Mouse (Mus musculus): ENCODE data around the gene Actn4.

Gene Actn4

GRCm38 (mm10) chr7:28960354-28961046 is 1.6 kb downstream of the Actn4 start:
- Histone ChIP-seq H3K36me3 (ENCODE audit: control insufficient read depth, insufficient read depth, low read length, poor library complexity, severe bottlenecking) (no peaks in the 10 kb centered on the region), H3K27me3 (ENCODE audit: control insufficient read depth, insufficient read depth, low read length, poor library complexity, severe bottlenecking) (no peaks in the 10 kb centered on the region)
- no peak for DNase-seq (ENCODE audit: low read depth, low spot score)

- Histone ChIP-seq H3K36me3 (ENCODE audit: control insufficient read depth, insufficient read depth, low read length, poor library complexity, severe bottlenecking) (no peaks in the 10 kb centered on the region; the same call in 1 of the 2 replicates), H3K27me3 (ENCODE audit: control insufficient read depth, insufficient read depth, low read length, poor library complexity, severe bottlenecking) (no peaks in the 10 kb centered on the region)
- no peak for DNase-seq (ENCODE audit: low read depth, low spot score)
Observed at GRCm38 (mm10) chr7:28959505-28960045, 2.6 kb downstream of the Actn4 start.

GRCm38 (mm10) chr7:28958770-28959169 is 3.4 kb downstream of the Actn4 start:
- no peaks in the 10 kb centered on the region for H3K27me3 ChIP-seq (ENCODE audit: control insufficient read depth, insufficient read depth, low read length, poor library complexity, severe bottlenecking)
- DNase-seq (ENCODE audit: low read depth, low spot score) = no peak
- H3K36me3 ChIP-seq (ENCODE audit: control insufficient read depth, insufficient read depth, low read length, poor library complexity, severe bottlenecking) = no peaks in the 10 kb centered on the region; the same call in 1 of the 2 replicates

- no peaks in the 10 kb centered on the region for H3K27me3 ChIP-seq (ENCODE audit: control insufficient read depth, insufficient read depth, low read length, poor library complexity, severe bottlenecking)
Observed at GRCm38 (mm10) chr7:28957997-28958725, 4.0 kb downstream of the Actn4 start.

GRCm38 (mm10) chr7:28957286-28957685 is 4.9 kb downstream of the Actn4 start:
- DNase-seq (ENCODE audit: low read depth, low spot score) = no peak
- no peaks in the 10 kb centered on the region for H3K27me3 ChIP-seq (ENCODE audit: control insufficient read depth, insufficient read depth, low read length, poor library complexity, severe bottlenecking)
- H3K36me3 ChIP-seq (ENCODE audit: control insufficient read depth, insufficient read depth, low read length, poor library complexity, severe bottlenecking) = no peaks in the 10 kb centered on the region; the same call in 1 of the 2 replicates

More at GRCm38 (mm10) chr7:28957997-28958725, 4.0 kb downstream of the Actn4 start:
- DNase-seq (ENCODE audit: low read depth, low spot score) = no peak
- H3K36me3 ChIP-seq (ENCODE audit: control insufficient read depth, insufficient read depth, low read length, poor library complexity, severe bottlenecking) = no peaks in the 10 kb centered on the region; the same call in 1 of the 2 replicates

- H3K27me3 ChIP-seq (ENCODE audit: control insufficient read depth, insufficient read depth, low read length, poor library complexity, severe bottlenecking) = no peaks in the 10 kb centered on the region
- H3K36me3 ChIP-seq (ENCODE audit: control insufficient read depth, insufficient read depth, low read length, poor library complexity, severe bottlenecking) = no peaks in the 10 kb centered on the region; the same call in 1 of the 2 replicates
- no peak for DNase-seq (ENCODE audit: low read depth, low spot score)
Observed at GRCm38 (mm10) chr7:28956270-28956669, 5.9 kb downstream of the Actn4 start.

- H3K36me3 ChIP-seq (ENCODE audit: control insufficient read depth, insufficient read depth, low read length, poor library complexity, severe bottlenecking) = no peaks in the 10 kb centered on the region; the same call in 1 of the 2 replicates
- DNase-seq (ENCODE audit: low read depth, low spot score) = no peak
- H3K27me3 ChIP-seq (ENCODE audit: control insufficient read depth, insufficient read depth, low read length, poor library complexity, severe bottlenecking) = no peaks in the 10 kb centered on the region
Observed at GRCm38 (mm10) chr7:28955295-28955897, 6.7 kb downstream of the Actn4 start.

GRCm38 (mm10) chr7:28954773-28955172 is 7.4 kb downstream of the Actn4 start:
- no peak for DNase-seq (ENCODE audit: low read depth, low spot score)
- Histone ChIP-seq H3K27me3 (ENCODE audit: control insufficient read depth, insufficient read depth, low read length, poor library complexity, severe bottlenecking) (no peaks in the 10 kb centered on the region), H3K36me3 (ENCODE audit: control insufficient read depth, insufficient read depth, low read length, poor library complexity, severe bottlenecking) (no peaks in the 10 kb centered on the region; the same call in 1 of the 2 replicates)

- H3K27me3 ChIP-seq (ENCODE audit: control insufficient read depth, insufficient read depth, low read length, poor library complexity, severe bottlenecking) = no peaks in the 10 kb centered on the region
- no peaks in the 10 kb centered on the region; the same call in 1 of the 2 replicates for H3K36me3 ChIP-seq (ENCODE audit: control insufficient read depth, insufficient read depth, low read length, poor library complexity, severe bottlenecking)
- no peak for DNase-seq (ENCODE audit: low read depth, low spot score)
Observed at GRCm38 (mm10) chr7:28953476-28954376, 8.4 kb downstream of the Actn4 start.

GRCm38 (mm10) chr7:28952786-28953185 is 9.4 kb downstream of the Actn4 start:
- no peaks in the 10 kb centered on the region for H3K27me3 ChIP-seq (ENCODE audit: control insufficient read depth, insufficient read depth, low read length, poor library complexity, severe bottlenecking)
- no peak for DNase-seq (ENCODE audit: low read depth, low spot score)
- H3K36me3 ChIP-seq (ENCODE audit: control insufficient read depth, insufficient read depth, low read length, poor library complexity, severe bottlenecking) = no peaks in the 10 kb centered on the region; the same call in 1 of the 2 replicates

- no peaks in the 10 kb centered on the region for H3K27me3 ChIP-seq (ENCODE audit: control insufficient read depth, insufficient read depth, low read length, poor library complexity, severe bottlenecking)
- H3K36me3 ChIP-seq (ENCODE audit: control insufficient read depth, insufficient read depth, low read length, poor library complexity, severe bottlenecking) = no peaks in the 10 kb centered on the region; the same call in 1 of the 2 replicates
- DNase-seq (ENCODE audit: low read depth, low spot score) = no peak
Observed at GRCm38 (mm10) chr7:28951764-28952163, 10.4 kb downstream of the Actn4 start.

- H3K27me3 ChIP-seq (ENCODE audit: control insufficient read depth, insufficient read depth, low read length, poor library complexity, severe bottlenecking) = no peaks in the 10 kb centered on the region
- no peaks in the 10 kb centered on the region; the same call in 1 of the 2 replicates for H3K36me3 ChIP-seq (ENCODE audit: control insufficient read depth, insufficient read depth, low read length, poor library complexity, severe bottlenecking)
- no peak for DNase-seq (ENCODE audit: low read depth, low spot score)
Observed at GRCm38 (mm10) chr7:28950346-28951037, 11.6 kb downstream of the Actn4 start.

GRCm38 (mm10) chr7:28949298-28949697 is 12.8 kb downstream of the Actn4 start:
- DNase-seq (ENCODE audit: low read depth, low spot score) = no peak

More at GRCm38 (mm10) chr7:28949298-28949697, 12.8 kb downstream of the Actn4 start:
- no peaks in the 10 kb centered on the region for H3K27me3 ChIP-seq (ENCODE audit: control insufficient read depth, insufficient read depth, low read length, poor library complexity, severe bottlenecking)
- H3K36me3 ChIP-seq (ENCODE audit: control insufficient read depth, insufficient read depth, low read length, poor library complexity, severe bottlenecking) = no peaks in the 10 kb centered on the region

Data from splenic B cell, adult 2 months (primary cell).